Mouse (Mus musculus): ENCODE data around the gene Rfx8. TPM values are rescaled to one million over a fixed set of nuclear protein-coding genes. Genes with fewer than 3 reads are reported as not detected.

Rfx8 gene
- polyA plus RNA-seq, 1 experiment, result 0.14 TPM

DNA sequence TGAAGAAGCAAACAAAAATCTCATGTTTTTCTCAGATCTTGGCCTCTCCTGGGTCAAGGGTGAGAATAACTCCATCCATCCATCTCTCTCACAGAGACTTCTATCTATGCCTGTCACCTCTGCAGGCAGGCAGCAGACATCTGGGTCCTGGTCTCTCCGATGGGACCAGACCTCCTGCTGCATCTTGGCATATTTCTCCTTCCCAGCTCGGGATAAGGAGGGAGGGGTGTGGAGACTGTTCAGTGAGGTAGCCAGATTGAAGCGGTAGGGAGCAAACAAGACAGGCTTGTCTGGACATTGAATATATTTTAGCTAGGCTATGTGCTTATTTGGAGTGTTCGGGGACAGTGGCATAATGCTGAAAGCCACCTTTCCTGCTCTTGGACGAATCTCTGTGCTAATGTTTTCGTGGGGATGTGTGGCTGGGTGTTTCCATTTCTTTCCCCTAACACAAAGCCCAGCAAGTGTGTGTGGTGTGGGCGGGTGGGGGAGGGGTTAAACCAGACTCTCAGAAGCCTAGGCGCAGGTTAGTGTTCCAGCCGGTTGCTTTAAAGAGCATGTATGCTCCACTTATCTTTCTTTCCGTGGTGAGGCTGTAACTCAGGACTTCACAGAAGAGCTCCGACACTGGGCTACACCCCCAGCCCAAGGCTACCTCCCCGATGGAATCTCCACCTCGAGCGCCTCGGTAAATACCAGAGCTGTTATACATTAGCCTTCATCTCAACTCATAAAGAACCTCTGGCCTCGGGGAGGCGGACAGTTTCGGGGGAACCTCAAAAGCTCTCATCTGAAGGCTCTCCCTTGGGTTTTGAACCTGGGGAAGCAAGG lies 18.4 kb downstream of the Rfx8 start:
- 48% methylated on average over 18 of the region's 18 CpGs for WGBS
- DNase-seq, result no peak
- Histone ChIP-seq H3K4me1 (ENCODE audit: control insufficient read depth, insufficient read depth, low read length) (peaks cover 2% of the 10 kb centered on the region; the same call in 1 of the 2 replicates), H3K4me3 (replicated peaks; ENCODE audit: extremely low read depth, low read depth, low read length) (no peak overlapping the region)
- TF ChIP-seq POLR2A (IDR thresholded peaks at IDR 0.05; ENCODE audit: borderline replicate concordance, extremely low read depth, low read depth, low read length), result no peak

DNA sequence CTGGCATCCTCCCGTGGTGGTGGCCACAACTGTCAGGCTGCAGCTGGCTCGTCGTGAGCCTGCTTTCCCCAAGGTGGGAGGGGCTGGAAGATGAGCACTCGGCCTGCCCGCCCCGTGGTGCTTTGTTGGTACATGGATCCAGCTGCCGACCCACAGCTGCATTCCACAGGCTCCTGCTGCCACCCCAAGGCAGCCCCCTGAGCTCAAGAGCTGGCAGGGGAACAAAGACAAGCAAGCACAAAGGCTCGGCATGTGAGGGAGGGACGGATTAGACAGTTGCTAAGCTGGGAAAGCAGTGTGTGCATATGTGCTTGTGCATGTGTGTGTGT lies 19.6 kb downstream of the Rfx8 start:
- H3K4me3 ChIP-seq (replicated peaks; ENCODE audit: extremely low read depth, low read depth, low read length), result no peak overlapping the region
- peaks cover 2% of the 10 kb centered on the region; the same call in 1 of the 2 replicates for H3K4me1 ChIP-seq (ENCODE audit: control insufficient read depth, insufficient read depth, low read length)
- no peak for DNase-seq
- TF ChIP-seq POLR2A (IDR thresholded peaks at IDR 0.05; ENCODE audit: borderline replicate concordance, extremely low read depth, low read depth, low read length), result no peak
- no peak for TF ChIP-seq CTCF (IDR thresholded peaks at IDR 0.05; ENCODE audit: insufficient read depth, low read length)
- WGBS, result 24% methylated on average over 9 of the region's 9 CpGs

DNA sequence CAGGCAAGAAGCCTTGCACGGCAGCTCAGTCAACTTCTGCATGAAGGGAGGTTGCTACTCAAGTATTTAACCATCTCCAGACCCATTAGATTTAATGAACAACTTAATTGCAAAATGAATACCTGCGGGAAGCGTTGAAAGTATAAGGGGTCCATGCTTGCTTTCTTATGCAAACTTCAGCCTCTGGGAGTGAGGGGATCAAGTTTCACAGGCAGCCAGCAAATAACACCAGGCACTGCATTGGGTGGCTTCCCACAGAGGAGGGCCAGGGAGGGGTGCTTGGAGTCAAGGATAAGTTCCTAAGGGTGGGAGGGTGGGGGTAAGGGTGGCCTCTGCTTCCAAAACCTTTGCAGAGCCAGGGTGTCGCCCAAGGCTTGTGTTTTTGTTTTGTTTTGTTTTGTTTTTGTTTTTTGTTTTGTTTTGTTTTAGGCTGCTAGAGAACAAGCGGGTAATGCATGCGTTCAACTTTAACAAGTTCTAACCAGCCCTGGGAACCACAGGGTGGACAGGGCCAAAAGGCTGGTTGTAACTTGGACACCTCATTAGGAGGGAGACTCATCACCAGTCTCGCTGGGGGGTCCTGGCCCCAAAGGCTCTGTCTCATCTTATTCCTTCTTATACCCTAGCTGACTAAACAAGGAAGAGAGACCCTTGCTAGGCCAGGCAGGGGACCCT lies 20.1 kb downstream of the Rfx8 start:
- Histone ChIP-seq H3K4me3 (replicated peaks; ENCODE audit: extremely low read depth, low read depth, low read length) (no peak overlapping the region), H3K4me1 (ENCODE audit: control insufficient read depth, insufficient read depth, low read length) (peaks cover 2% of the 10 kb centered on the region; the same call in 1 of the 2 replicates)
- WGBS, result 62% methylated on average over 7 of the region's 7 CpGs
- DNase-seq, result no peak
- no peak for TF ChIP-seq POLR2A (IDR thresholded peaks at IDR 0.05; ENCODE audit: borderline replicate concordance, extremely low read depth, low read depth, low read length)
- no peak for TF ChIP-seq CTCF (IDR thresholded peaks at IDR 0.05; ENCODE audit: insufficient read depth, low read length)

DNA sequence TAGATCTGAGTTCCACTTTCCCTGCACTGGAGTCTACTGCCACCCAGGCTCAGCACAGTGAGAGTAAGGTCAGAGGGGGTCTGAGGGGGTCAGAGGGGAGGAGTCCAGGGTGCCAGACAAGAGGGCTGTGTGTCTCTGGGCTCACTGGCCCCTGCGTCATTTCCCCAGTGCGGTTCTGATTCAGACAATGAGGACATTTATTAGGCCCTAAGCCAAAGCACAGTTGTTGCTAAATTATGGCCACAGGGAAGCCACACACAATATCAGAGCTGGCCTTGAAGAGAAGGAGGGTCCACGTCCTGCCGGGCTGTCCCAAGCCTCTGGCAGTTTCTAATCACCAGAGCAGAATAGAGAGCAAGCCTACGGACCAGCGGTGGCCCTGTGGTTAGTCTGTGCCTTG lies 22.3 kb downstream of the Rfx8 start:
- 38% methylated on average over 6 of the region's 6 CpGs for WGBS
- H3K4me1 ChIP-seq (ENCODE audit: control insufficient read depth, insufficient read depth, low read length), result no peaks in the 10 kb centered on the region
- DNase-seq, result no peak
- H3K4me3 ChIP-seq (replicated peaks; ENCODE audit: extremely low read depth, low read depth, low read length), result no peak overlapping the region
- TF ChIP-seq CTCF (IDR thresholded peaks at IDR 0.05; ENCODE audit: insufficient read depth, low read length) (no peak), POLR2A (IDR thresholded peaks at IDR 0.05; ENCODE audit: borderline replicate concordance, extremely low read depth, low read depth, low read length) (no peak)

DNA sequence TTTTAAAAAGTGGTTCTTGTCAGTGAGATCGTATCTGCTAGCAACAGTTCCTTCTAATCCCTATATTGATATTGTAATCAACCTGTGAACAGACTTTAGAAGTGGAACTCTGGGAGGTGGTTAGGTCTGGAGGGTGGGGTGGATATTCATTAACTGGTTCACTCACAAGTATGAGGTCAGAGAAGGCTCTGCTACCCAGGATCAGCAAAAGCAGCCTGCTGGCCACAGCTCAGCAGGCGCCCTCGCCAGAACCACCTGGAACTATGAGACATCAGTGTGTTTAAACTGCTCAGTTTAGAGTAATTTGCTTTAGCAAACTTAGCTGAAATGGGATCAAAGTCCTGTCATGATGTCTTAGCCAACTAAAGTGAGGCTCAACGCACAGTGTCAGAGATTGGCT lies 25.6 kb downstream of the Rfx8 start:
- no peak for DNase-seq
- no peak for TF ChIP-seq POLR2A (IDR thresholded peaks at IDR 0.05; ENCODE audit: borderline replicate concordance, extremely low read depth, low read depth, low read length)
- TF ChIP-seq CTCF (IDR thresholded peaks at IDR 0.05; ENCODE audit: insufficient read depth, low read length), result no peak
- no peak overlapping the region for H3K4me3 ChIP-seq (replicated peaks; ENCODE audit: extremely low read depth, low read depth, low read length)
- 54% methylated on average over 4 of the region's 4 CpGs for WGBS
- H3K4me1 ChIP-seq (ENCODE audit: control insufficient read depth, insufficient read depth, low read length), result no peaks in the 10 kb centered on the region

DNA sequence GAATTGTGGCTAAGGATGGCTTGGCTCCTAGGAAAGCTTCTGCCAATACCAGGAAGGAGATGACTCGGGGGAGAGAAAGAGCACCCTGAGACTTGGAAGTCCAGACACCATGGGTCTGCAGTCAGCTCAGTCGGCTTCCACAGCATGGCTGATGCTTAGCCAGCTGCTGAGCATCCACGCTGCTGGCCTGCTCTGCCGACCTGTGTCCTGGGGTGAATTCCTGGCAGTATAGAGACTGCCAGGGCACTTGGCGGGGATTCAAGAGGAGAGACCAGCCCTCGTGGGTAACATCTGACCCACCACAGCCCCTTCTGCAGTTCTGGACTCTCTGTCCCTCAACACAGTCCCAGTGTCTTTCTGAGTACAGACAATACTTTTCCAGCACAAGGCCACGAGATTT lies 26.0 kb downstream of the Rfx8 start:
- TF ChIP-seq POLR2A (IDR thresholded peaks at IDR 0.05; ENCODE audit: borderline replicate concordance, extremely low read depth, low read depth, low read length) (no peak), CTCF (IDR thresholded peaks at IDR 0.05; ENCODE audit: insufficient read depth, low read length) (no peak)
- no peak overlapping the region for H3K4me3 ChIP-seq (replicated peaks; ENCODE audit: extremely low read depth, low read depth, low read length)
- 46% methylated on average over 7 of the region's 7 CpGs for WGBS
- H3K4me1 ChIP-seq (ENCODE audit: control insufficient read depth, insufficient read depth, low read length), result no peaks in the 10 kb centered on the region
- no peak for DNase-seq

DNA sequence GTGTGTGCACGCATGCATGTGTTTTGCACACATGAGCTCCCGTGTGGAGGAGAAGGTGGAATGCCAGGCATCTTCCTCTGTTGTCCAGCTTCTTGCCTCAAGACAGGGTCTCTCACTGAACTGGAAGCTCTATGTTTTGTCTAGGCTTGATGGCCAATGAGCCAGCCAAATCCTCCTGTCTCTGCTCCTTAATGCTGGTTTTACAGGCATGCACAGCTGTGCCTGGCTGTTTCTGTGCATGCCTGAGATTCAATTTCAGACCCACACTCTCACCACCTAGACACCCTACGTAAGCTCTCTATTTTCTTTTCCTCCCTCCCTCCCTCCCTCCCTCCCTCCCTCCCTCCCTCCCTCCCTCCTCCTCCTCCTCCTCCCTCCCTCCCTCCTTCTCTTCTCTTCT lies 28.8 kb downstream of the Rfx8 start:
- H3K4me1 ChIP-seq (ENCODE audit: control insufficient read depth, insufficient read depth, low read length), result no peaks in the 10 kb centered on the region
- TF ChIP-seq POLR2A (IDR thresholded peaks at IDR 0.05; ENCODE audit: borderline replicate concordance, extremely low read depth, low read depth, low read length) (no peak), CTCF (IDR thresholded peaks at IDR 0.05; ENCODE audit: insufficient read depth, low read length) (no peak)
- whole genome bisulfite sequencing, result 86% methylated on average over 3 of the region's 3 CpGs
- no peak overlapping the region for H3K4me3 ChIP-seq (replicated peaks; ENCODE audit: extremely low read depth, low read depth, low read length)
- DNase-seq, result no peak

DNA sequence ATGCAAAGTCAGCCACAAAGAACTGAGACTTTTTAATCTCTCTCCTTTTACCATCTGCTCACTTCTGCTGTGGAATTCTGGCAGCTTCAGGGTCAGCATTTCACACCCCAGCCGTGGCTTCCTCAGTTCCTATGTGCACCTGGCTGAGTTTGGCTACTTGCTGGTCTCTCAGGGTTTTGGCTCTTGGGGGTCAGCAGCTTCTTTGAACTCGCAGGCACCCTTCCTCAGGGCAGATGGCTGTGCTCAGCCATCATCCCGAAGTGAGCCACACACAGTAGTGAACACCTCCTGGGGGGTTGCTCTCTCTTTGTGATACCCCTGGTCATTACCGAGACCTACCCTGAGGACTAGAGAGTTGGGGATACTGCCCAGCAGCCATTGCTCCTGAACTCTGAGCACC lies 29.7 kb downstream of the Rfx8 start:
- no peaks in the 10 kb centered on the region for H3K4me1 ChIP-seq (ENCODE audit: control insufficient read depth, insufficient read depth, low read length)
- WGBS, result 69% methylated on average over 4 of the region's 4 CpGs
- DNase-seq, result no peak
- no peak overlapping the region for H3K4me3 ChIP-seq (replicated peaks; ENCODE audit: extremely low read depth, low read depth, low read length)
- TF ChIP-seq CTCF (IDR thresholded peaks at IDR 0.05; ENCODE audit: insufficient read depth, low read length), result no peak
- no peak for TF ChIP-seq POLR2A (IDR thresholded peaks at IDR 0.05; ENCODE audit: borderline replicate concordance, extremely low read depth, low read depth, low read length)

DNA sequence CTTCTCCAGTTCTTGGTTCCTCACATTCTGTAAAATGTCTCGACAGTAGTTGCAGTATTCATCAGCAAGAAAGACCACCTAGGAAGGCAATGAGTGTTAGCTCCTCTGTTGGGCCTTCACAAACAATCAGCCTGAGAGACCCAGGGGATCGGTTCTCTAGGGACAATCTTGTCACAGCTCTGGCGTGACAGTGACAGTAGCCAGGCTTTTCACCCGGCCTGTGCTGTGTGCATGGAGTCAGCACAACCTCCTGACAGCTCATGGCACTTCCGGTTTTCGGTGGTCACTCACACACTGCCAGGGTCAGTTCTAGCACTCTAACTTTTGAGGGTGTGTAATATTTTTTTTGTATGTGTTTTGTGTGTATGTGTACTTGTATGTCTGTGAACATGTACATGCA lies 32.2 kb downstream of the Rfx8 start:
- Histone ChIP-seq H3K4me1 (ENCODE audit: control insufficient read depth, insufficient read depth, low read length) (no peaks in the 10 kb centered on the region), H3K4me3 (replicated peaks; ENCODE audit: extremely low read depth, low read depth, low read length) (no peak overlapping the region)
- DNase-seq, result no peak
- TF ChIP-seq POLR2A (IDR thresholded peaks at IDR 0.05; ENCODE audit: borderline replicate concordance, extremely low read depth, low read depth, low read length) (no peak), CTCF (IDR thresholded peaks at IDR 0.05; ENCODE audit: insufficient read depth, low read length) (no peak)
- WGBS, result 73% methylated on average over 6 of the region's 6 CpGs

DNA sequence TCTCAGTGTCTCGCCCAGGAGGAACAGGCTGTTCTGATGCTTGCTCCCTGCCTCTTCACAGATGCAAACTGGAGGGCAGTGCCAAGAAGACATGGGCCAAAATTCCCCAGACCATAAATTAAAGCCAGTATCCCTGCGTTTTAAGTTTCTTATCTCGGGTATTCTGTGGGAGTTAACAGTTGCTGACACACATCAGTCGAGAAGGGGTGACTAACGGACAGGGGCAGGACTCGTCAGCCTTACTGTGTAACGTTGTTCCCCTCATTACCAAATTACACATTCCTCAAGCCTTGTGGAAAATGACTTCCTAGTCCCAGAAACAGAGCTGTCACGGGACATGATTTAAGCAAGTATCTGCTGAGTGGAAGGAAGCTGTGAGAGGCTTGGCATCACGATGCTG lies 33.5 kb downstream of the Rfx8 start:
- DNase-seq, result no peak
- Histone ChIP-seq H3K4me1 (ENCODE audit: control insufficient read depth, insufficient read depth, low read length) (no peaks in the 10 kb centered on the region), H3K4me3 (replicated peaks; ENCODE audit: extremely low read depth, low read depth, low read length) (no peak overlapping the region)
- no peak for TF ChIP-seq CTCF (IDR thresholded peaks at IDR 0.05; ENCODE audit: insufficient read depth, low read length)
- no peak for TF ChIP-seq POLR2A (IDR thresholded peaks at IDR 0.05; ENCODE audit: borderline replicate concordance, extremely low read depth, low read depth, low read length)
- WGBS, result 49% methylated on average over 9 of the region's 9 CpGs
